Mouse (Mus musculus) hindbrain, embryonic 15.5 days (tissue): ENCODE data around the gene Kif26b. TPM values are rescaled to one million over a fixed set of nuclear protein-coding genes. Genes with fewer than 3 reads are reported as not detected.

Experiments
- ATAC-seq: fragments of 200-750 bp; cut with Nextera tagmentation; 2 replicates; pipeline ENCODE4 v1.8.0; 2017; ENCODE audit warnings: low read depth, moderate number of reproducible peaks, moderate TSS enrichment; ENCODE audit not compliant: low FRiP score
- H3K27ac ChIP-seq: fragments of 300-500 bp; sonication (generic); replicated peaks from 2 replicates; pipeline ENCODE4 v1.5.1; 2015; ENCODE audit warnings: mild to moderate bottlenecking, inconsistent platforms
- H3K27me3 ChIP-seq: fragments of 300-500 bp; sonication (generic); 2 replicates; pipeline ENCODE4 v1.6.1; 2015; ENCODE audit warnings: control low read depth, inconsistent platforms
- H3K36me3 ChIP-seq: fragments of 300-500 bp; sonication (generic); 2 replicates; pipeline ENCODE4 v1.6.1; 2015; ENCODE audit warnings: control low read depth, inconsistent platforms
- H3K4me1 ChIP-seq: fragments of 300-500 bp; sonication (generic); replicated peaks from 2 replicates; pipeline ENCODE4 v1.6.1; 2015; ENCODE audit warnings: control low read depth, inconsistent platforms
- H3K4me2 ChIP-seq: fragments of 300-500 bp; sonication (generic); 2 replicates; pipeline ENCODE4 v1.6.1; 2015; ENCODE audit warnings: moderate library complexity, mild to moderate bottlenecking, inconsistent platforms
- H3K4me3 ChIP-seq: fragments of 300-500 bp; sonication (generic); 2 replicates; pipeline ENCODE4 v1.5.1; 2015; ENCODE audit warnings: mild to moderate bottlenecking, inconsistent platforms
- H3K9ac ChIP-seq: fragments of 300-500 bp; sonication (generic); 2 replicates; pipeline ENCODE4 v1.6.1; 2015; ENCODE audit warnings: inconsistent platforms
- H3K9me3 ChIP-seq: fragments of 300-500 bp; sonication (generic); 2 replicates; pipeline ENCODE4 v1.6.1; 2016; ENCODE audit warnings: control low read depth, inconsistent platforms
- WGBS: fragments of 180-500 bp; shearing (Covaris S2); methylation state at CpG from one replicate; pipeline ENCODE4 v1.1.7; 2015; 5-methylcytosine and 5-hydroxymethylcytosine counted together
- polyA plus RNA-seq: library from polyadenylated mRNA; unstranded; fragments of >200 nt; fragmentation: Nextera tagmentation; extraction: Ambion mirVana; gene quantifications from 2 replicates; pipeline ENCODE4 v1.2.1, GENCODE M21; 2015

Gene Kif26b
- polyA plus RNA-seq, 1 experiment from 2014 or later: 10.8 TPM

DNA sequence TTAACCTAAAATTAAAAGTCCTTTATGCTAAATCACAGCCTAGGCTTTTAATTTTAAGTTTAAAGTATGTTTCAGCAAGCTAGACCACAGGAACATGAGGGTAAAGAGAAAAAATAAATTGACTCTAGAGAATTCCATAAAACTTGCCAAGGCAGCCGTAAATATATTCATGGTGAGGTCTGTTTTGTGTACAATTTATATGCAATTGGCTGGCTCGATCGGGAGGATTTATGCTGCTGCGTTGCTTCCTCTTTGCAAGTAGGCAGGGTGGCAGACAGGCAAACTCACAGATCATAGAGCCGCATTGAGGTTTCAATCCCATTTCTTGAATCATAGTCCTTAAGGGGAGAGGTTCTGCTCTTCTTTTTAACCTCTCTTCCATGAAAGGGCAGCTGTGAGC, 318.6 kb downstream of the Kif26b start:
- Histone ChIP-seq H3K27ac (no peak overlapping the region), H3K27me3 (no peaks in the 10 kb centered on the region), H3K4me3 (no peak overlapping the region), H3K4me1 (no peaks in the 10 kb centered on the region), H3K9ac (no peak overlapping the region), H3K4me2 (no peak overlapping the region), H3K36me3 (no peaks in the 10 kb centered on the region), H3K9me3 (no peaks in the 10 kb centered on the region)
- 77% methylated on average over 5 of the region's 5 CpGs for WGBS
- no peak for ATAC-seq

DNA sequence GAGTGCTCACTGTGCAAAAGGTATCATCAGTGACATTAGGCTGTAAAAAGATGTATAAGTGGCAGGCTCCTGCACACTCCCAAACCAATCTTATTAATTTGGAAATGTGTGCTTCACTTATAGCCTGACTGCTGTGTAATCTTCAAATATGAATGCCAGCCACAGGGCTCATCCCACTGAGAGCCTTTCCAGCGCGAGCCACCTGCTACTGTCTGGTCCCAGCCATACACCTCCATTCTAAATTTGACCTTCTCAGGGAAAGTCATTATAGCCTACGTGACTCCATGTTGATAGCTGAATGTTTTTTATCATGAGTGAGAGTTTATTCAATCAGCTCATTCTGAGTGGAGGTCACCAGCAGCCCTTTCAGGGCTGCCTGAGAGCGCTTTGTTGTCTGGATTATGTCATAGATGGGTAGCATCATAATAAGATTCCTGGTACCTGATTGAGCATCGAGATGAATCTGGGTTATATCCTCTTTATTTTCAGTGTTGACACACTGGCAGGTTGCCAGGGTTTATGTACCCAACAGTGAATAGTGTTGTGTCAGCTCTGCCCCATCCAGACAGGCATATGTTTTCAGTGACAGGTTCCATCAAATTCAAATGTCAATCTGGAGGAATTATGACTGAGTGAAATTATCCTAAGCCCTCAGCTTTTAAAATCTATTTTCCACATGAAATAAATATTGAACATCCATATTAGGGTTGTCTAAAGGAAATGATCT, 319.6 kb downstream of the Kif26b start:
- 67% methylated on average over 5 of the region's 5 CpGs for WGBS
- Histone ChIP-seq H3K4me1 (no peaks in the 10 kb centered on the region), H3K27me3 (no peaks in the 10 kb centered on the region), H3K9me3 (no peaks in the 10 kb centered on the region), H3K4me3 (no peak overlapping the region), H3K36me3 (no peaks in the 10 kb centered on the region), H3K4me2 (no peak overlapping the region), H3K9ac (no peak overlapping the region), H3K27ac (no peak overlapping the region)
- no peak; the same call in 1 of the 2 replicates for ATAC-seq

DNA sequence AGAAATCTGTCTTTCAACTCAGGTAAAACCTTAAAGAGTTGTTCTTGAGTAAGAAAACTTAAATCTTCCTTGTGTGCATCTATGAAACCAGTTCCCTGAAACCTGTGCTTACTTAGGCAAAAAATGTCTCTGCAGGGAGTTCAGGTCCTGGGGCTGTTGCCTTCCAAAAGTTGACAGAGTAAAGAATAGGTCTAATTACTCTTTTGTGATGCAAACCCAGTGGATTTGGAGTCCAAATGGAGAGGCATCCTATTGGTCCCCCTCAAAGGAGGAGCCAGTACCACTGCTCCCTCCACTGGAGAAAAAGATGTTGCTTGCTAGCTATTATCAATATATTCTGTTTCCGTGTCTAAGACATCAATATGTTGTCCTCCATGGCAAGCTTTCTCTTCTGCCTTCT, 321.6 kb downstream of the Kif26b start:
- Histone ChIP-seq H3K27ac (no peak overlapping the region), H3K4me3 (no peak overlapping the region), H3K9me3 (no peaks in the 10 kb centered on the region), H3K27me3 (no peaks in the 10 kb centered on the region), H3K4me2 (no peak overlapping the region), H3K9ac (no peak overlapping the region), H3K36me3 (no peaks in the 10 kb centered on the region), H3K4me1 (peaks cover 2% of the 10 kb centered on the region; the same call in 1 of the 2 replicates)
- 26% methylated on average over 1 of the region's 1 CpGs for WGBS
- ATAC-seq: no peak

- Histone ChIP-seq H3K27ac (no peak overlapping the region), H3K9ac (no peak overlapping the region), H3K36me3 (no peaks in the 10 kb centered on the region), H3K27me3 (no peaks in the 10 kb centered on the region), H3K4me2 (no peak overlapping the region), H3K4me3 (no peak overlapping the region), H3K9me3 (no peaks in the 10 kb centered on the region), H3K4me1 (peaks cover 10% of the 10 kb centered on the region; the same call in 1 of the 2 replicates)
- WGBS: 80% methylated on average over 4 of the region's 4 CpGs
- ATAC-seq: no peak
Observed at GRCm38 (mm10) chr1:178854936-178855335, 326.0 kb downstream of the Kif26b start.

DNA sequence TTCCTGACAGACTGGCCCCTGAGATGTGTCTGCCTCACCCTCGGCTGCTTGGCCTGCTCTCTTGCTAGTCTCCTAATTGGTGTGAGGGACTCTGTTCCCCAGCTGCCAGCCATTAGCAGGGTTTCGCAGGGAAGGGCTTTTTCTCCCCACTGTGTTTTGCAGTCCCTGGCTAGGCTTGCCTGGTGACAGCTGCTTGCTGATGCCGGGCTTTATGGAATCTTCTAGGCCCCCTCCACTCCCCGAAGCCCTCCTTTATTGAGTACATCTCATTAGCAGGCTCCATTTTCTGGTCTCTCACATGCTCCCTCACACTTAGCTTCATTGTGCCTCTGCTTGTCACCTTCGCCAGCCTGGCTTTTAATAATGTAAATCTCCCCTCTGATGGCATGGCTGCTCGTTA, 327.0 kb downstream of the Kif26b start:
- no peaks in the 10 kb centered on the region for H3K9me3 ChIP-seq
- no peak overlapping the region for H3K4me3 ChIP-seq
- no peak overlapping the region for H3K4me2 ChIP-seq
- H3K27me3 ChIP-seq: no peaks in the 10 kb centered on the region
- H3K9ac ChIP-seq: no peak overlapping the region
- no peaks in the 10 kb centered on the region for H3K36me3 ChIP-seq
- peaks cover 17% of the 10 kb centered on the region for H3K4me1 ChIP-seq
- 30% methylated on average over 6 of the region's 6 CpGs for WGBS
- H3K27ac ChIP-seq: no peak overlapping the region
- peak; percentile 43; the same call in 1 of the 2 replicates for ATAC-seq

DNA sequence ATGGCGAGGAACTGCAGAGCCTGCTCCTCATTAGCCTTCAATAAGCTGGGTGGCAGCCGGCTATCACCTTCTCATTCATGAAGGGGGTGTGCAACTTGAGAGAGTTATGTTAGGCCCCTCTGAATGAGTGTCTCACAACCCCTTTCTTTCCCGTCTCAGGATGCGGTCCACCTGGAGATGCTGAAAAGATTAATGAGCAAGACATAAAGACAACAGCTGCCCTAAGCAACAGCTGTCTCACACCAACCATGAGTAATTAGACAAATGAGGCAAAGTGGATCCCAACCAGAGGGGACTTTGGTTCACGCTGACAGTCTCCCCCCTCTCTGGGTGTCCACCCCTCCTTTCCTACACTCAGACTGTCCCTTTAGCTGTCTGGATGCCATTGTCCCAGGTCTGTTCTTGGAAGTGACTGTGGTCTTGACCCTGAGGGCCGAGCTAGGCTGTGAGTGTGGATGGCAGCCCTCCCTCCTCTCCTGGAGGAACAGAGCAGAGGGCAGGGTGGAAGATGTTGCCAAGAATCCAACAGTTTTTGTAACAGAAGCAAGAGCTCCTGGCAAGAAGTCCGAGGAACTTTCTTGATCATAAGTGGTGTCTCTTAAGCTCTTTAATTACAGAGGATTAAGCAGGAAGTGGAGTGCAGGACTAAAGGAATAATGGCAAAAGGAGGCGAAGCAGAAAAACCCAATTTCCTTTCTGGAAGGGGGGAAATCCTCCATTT, 331.9 kb downstream of the Kif26b start:
- WGBS: 41% methylated on average over 8 of the region's 8 CpGs
- Histone ChIP-seq H3K36me3 (no peaks in the 10 kb centered on the region), H3K4me3 (no peak overlapping the region), H3K27me3 (no peaks in the 10 kb centered on the region), H3K4me2 (no peak overlapping the region), H3K27ac (0 out of 2 replicates have a peak overlapping the region, but pooled peaks have one; percentile 66), H3K4me1 (peaks cover 20% of the 10 kb centered on the region), H3K9ac (no peak overlapping the region), H3K9me3 (no peaks in the 10 kb centered on the region)
- peak; percentile 46; the same call in 1 of the 2 replicates for ATAC-seq

DNA sequence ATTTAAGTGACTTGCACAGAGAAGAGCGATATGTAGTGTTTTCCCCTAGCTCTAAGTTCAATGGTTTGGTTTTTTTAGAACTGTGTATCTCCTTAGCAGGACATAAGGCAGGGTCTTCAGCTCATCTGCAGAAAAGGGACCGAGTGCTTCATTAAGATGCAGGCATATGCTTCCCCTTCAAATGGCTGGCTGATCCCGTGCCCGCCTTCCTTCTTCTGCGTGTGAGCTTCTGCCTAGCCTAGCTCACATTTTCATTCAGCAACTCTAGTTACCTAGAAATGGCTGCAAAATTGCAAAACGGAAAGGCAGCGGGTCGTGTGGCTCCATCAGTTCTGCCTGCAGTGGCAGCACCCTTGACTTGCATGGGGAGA, 332.5 kb downstream of the Kif26b start:
- H3K4me3 ChIP-seq: no peak overlapping the region
- H3K36me3 ChIP-seq: no peaks in the 10 kb centered on the region
- no peaks in the 10 kb centered on the region for H3K27me3 ChIP-seq
- H3K4me1 ChIP-seq: peaks cover 15% of the 10 kb centered on the region; the same call in 1 of the 2 replicates
- no peaks in the 10 kb centered on the region for H3K9me3 ChIP-seq
- H3K9ac ChIP-seq: no peak overlapping the region
- WGBS: 64% methylated on average over 8 of the region's 8 CpGs
- no peak overlapping the region for H3K4me2 ChIP-seq
- ATAC-seq: no peak
- peak overlapping the region; percentile 66; the same call in 1 of the 2 replicates for H3K27ac ChIP-seq

DNA sequence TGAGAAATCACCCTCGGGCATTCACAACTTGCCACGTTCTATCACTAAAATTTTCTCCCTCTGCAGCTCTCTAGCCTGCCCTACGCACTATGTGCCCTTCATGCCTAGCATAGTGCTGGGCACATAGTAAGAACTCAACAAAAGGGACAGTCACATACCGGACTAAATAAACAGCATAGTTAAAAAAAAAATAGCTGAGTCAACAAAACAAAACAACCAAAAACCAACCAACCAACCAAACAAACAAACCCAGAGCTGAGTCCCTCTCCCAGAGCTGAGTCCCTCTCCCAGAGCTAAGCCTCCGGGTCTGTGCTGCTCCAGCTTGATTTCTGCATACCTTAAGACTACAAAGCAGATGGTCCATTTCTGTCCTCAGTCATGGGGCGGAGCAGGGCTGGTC, 334.8 kb downstream of the Kif26b start:
- H3K36me3 ChIP-seq: no peaks in the 10 kb centered on the region
- H3K4me3 ChIP-seq: no peak overlapping the region
- H3K9me3 ChIP-seq: no peaks in the 10 kb centered on the region
- no peak overlapping the region for H3K4me2 ChIP-seq
- no peak overlapping the region for H3K9ac ChIP-seq
- H3K27ac ChIP-seq: no peak overlapping the region
- 84% methylated on average over 6 of the region's 6 CpGs for WGBS
- H3K4me1 ChIP-seq: peaks cover 15% of the 10 kb centered on the region; the same call in 1 of the 2 replicates
- no peak for ATAC-seq
- no peaks in the 10 kb centered on the region for H3K27me3 ChIP-seq

DNA sequence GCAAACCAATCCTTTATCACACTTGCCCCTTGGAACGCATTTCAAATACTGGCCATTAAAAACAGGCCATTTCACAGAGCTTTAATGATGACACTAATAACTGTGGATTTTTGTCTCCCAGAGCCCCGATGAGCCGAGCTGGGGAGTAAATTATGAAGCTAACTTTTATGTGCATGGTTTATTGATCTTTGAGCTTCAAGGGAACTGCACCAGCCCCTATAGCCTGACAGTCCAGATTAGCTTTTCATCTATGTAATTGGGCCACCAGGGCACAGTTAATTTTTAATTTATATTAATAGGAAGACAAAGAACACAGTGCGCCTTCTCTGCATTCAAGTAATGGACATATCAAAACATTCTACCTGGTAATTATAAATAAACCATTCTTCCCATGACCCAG, 335.4 kb downstream of the Kif26b start:
- no peaks in the 10 kb centered on the region for H3K36me3 ChIP-seq
- no peak for ATAC-seq
- H3K4me2 ChIP-seq: no peak overlapping the region
- H3K27ac ChIP-seq: no peak overlapping the region
- 66% methylated on average over 4 of the region's 4 CpGs for WGBS
- H3K9me3 ChIP-seq: no peaks in the 10 kb centered on the region
- H3K27me3 ChIP-seq: no peaks in the 10 kb centered on the region
- H3K4me3 ChIP-seq: no peak overlapping the region
- H3K9ac ChIP-seq: no peak overlapping the region
- peaks cover 15% of the 10 kb centered on the region; the same call in 1 of the 2 replicates for H3K4me1 ChIP-seq

DNA sequence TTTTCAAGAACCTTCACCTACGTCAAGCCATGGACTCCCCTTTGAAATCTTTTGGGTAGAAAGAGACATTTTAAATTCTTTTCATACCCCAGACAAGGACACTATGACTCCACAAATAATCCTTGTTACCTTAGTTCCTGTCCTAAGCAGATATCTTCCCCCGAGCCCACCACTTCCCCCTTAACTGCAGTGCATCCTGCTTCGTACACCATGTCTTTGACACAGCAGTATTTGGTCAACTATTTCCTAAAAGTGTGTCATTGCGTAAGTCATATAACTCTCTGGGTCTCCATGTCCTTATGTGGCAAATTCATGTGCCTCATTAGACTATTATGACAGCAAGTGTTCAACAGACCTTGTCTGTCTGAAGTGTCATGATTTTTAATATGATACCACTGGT, 337.8 kb downstream of the Kif26b start:
- no peak overlapping the region for H3K4me2 ChIP-seq
- H3K27me3 ChIP-seq: no peaks in the 10 kb centered on the region
- 92% methylated on average over 4 of the region's 4 CpGs for WGBS
- H3K36me3 ChIP-seq: no peaks in the 10 kb centered on the region
- no peak overlapping the region for H3K9ac ChIP-seq
- H3K27ac ChIP-seq: no peak overlapping the region
- 0 out of 2 replicates have a peak, but pooled peaks cover under 1% of the 10 kb centered on the region for H3K4me1 ChIP-seq
- H3K9me3 ChIP-seq: no peaks in the 10 kb centered on the region
- ATAC-seq: no peak
- no peak overlapping the region for H3K4me3 ChIP-seq

DNA sequence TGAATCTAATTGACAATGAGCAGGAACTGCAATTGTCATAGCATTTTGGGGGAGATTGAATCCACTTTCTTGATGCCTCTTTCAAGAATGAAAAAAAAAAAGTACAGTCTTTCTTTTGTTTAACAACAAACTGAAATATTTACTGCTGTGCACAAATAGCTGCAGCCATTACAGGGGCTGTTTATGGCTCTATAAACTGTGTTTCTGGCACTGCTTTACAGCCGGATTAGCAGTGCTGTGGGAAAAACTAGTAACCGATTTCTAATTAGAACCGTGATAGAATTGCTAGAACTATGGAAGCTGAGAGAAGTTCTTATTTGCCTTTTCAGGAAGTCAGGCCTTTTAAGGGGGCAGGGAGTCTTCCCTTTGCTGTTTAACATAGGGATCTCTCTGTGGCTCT, 342.1 kb downstream of the Kif26b start:
- WGBS: 74% methylated on average over 3 of the region's 3 CpGs
- Histone ChIP-seq H3K9ac (no peak overlapping the region), H3K4me3 (no peak overlapping the region), H3K27me3 (no peaks in the 10 kb centered on the region), H3K27ac (no peak overlapping the region), H3K9me3 (no peaks in the 10 kb centered on the region), H3K4me2 (no peak overlapping the region), H3K4me1 (no peaks in the 10 kb centered on the region), H3K36me3 (peaks cover 9% of the 10 kb centered on the region)
- ATAC-seq: no peak

- no peaks in the 10 kb centered on the region for H3K27me3 ChIP-seq
- ATAC-seq: peak; percentile 54
- H3K9me3 ChIP-seq: no peaks in the 10 kb centered on the region
- no peak overlapping the region for H3K9ac ChIP-seq
- H3K36me3 ChIP-seq: peaks cover 9% of the 10 kb centered on the region
- H3K4me2 ChIP-seq: no peak overlapping the region
- 48% methylated on average over 2 of the region's 2 CpGs for WGBS
- H3K27ac ChIP-seq: no peak overlapping the region
- no peak overlapping the region for H3K4me3 ChIP-seq
- H3K4me1 ChIP-seq: no peaks in the 10 kb centered on the region
Observed at GRCm38 (mm10) chr1:178876926-178877325, 348.0 kb downstream of the Kif26b start.
